18 mouse cellular contexts compared by ENCODE assay signal in genomic region chr14:26798330-26798729, GRCm38 (mm10).
"Had no signal": no experiment of that assay in that cellular context is flagged by ENCODE, and none has a peak within 500 bp of the region (broad histone marks: within the 10 kb centered on the region; RNA-seq: fewer than 3 reads in every experiment).

No protein-coding gene starts in this region.

- H3K36me3 ChIP-seq: midbrain, embryonic 12.5 days; neural tube, embryonic 13.5 days; neural tube, embryonic 15.5 days had no signal

- H3K27ac ChIP-seq: liver, embryonic 14.5 days; macrophage; midbrain, embryonic 12.5 days; neural tube, embryonic 13.5 days; neural tube, embryonic 15.5 days had no signal

- H3K9ac ChIP-seq: liver, embryonic 14.5 days; lung, embryonic 14.5 days; midbrain, embryonic 12.5 days; neural tube, embryonic 13.5 days; neural tube, embryonic 15.5 days had no signal

- H3K9me3 ChIP-seq: midbrain, embryonic 12.5 days; neural tube, embryonic 13.5 days; neural tube, embryonic 15.5 days had no signal

- H3K27me3 ChIP-seq: midbrain, embryonic 12.5 days; neural tube, embryonic 13.5 days; neural tube, embryonic 15.5 days had no signal

- DNase-seq: lung, adult 18-20 months; lung, embryonic 14.5 days; lung, postnatal 14 days; lung, postnatal 36 days; midbrain, embryonic 14.5 days; retina, postnatal 1 day; right cerebral cortex, adult 18-20 months; right cerebral cortex, postnatal 25 days; right cerebral cortex, postnatal 4 days; spleen, adult 18-20 months; thymus, adult 18-20 months; thymus, postnatal 14 days; thymus, postnatal 36 days had no signal

- H3K4me1 ChIP-seq: midbrain, embryonic 12.5 days; neural tube, embryonic 13.5 days; neural tube, embryonic 15.5 days had no signal

- H3K4me3 ChIP-seq: midbrain, embryonic 12.5 days; neural tube, embryonic 13.5 days; neural tube, embryonic 15.5 days had no signal

- H3K4me2 ChIP-seq: lung, embryonic 14.5 days; midbrain, embryonic 12.5 days; neural tube, embryonic 13.5 days; neural tube, embryonic 15.5 days had no signal
